Mouse (Mus musculus) liver, embryonic 14.5 days (tissue): ENCODE results near the gene Cenpu. TPM values are rescaled to one million over a fixed set of nuclear protein-coding genes. Genes with fewer than 3 reads are reported as not detected.

Experiments used
- ATAC-seq: fragments of 200-750 bp; cut with Nextera tagmentation; 2 replicates; pipeline ENCODE4 v1.8.0; 2017; ENCODE audit warnings: moderate number of reproducible peaks, mild to moderate bottlenecking, moderate library complexity; ENCODE audit not compliant: insufficient read depth
- DNase-seq, 3 experiments: peaks; one replicate each; pipeline ENCODE4 v3.0.0-alpha.2; 2012 to 2013; ENCODE audit warnings: low read depth in 3 of 3, low spot score in 3 of 3
- H3K27ac ChIP-seq: fragments of 300-500 bp; sonication (generic); 2 replicates; pipeline ENCODE4 v1.5.1; 2014; ENCODE audit warnings: moderate library complexity, mild to moderate bottlenecking, control low read depth, inconsistent platforms
- H3K27me3 ChIP-seq: fragments of 300-500 bp; sonication (generic); 2 replicates; pipeline ENCODE4 v1.6.1; 2014; ENCODE audit warnings: mild to moderate bottlenecking, low read length, moderate library complexity; ENCODE audit not compliant: control insufficient read depth, insufficient read depth
- H3K36me3 ChIP-seq: fragments of 300-500 bp; sonication (generic); replicated peaks from 2 replicates; pipeline ENCODE4 v1.6.1; 2014; ENCODE audit warnings: low read depth; ENCODE audit not compliant: control insufficient read depth, insufficient read depth
- H3K4me1 ChIP-seq, 2 experiments: fragments of 200-500 bp in 1 of 2; fragments of 300-500 bp in 1 of 2; sonication (generic) in 1 of 2; replicated peaks; 2 replicates each; pipeline ENCODE4 v1.6.1; 2012 to 2014; ENCODE audit warnings: antibody characterized with exemption in 1 of 2, inconsistent platforms in 1 of 2, low read length in 1 of 2; ENCODE audit not compliant: control insufficient read depth in 2 of 2, insufficient read depth in 2 of 2
- H3K4me2 ChIP-seq: fragments of 300-500 bp; sonication (generic); 2 replicates; pipeline ENCODE4 v1.6.1; 2014; ENCODE audit warnings: low read depth, mild to moderate bottlenecking, control low read depth, moderate library complexity
- H3K4me3 ChIP-seq, 2 experiments: fragments of 200-500 bp in 1 of 2; fragments of 300-500 bp in 1 of 2; sonication (generic) in 1 of 2; 2 replicates each; pipeline ENCODE4 v1.5.1; 2012 to 2014; ENCODE audit warnings: low read depth in 2 of 2, low read length in 2 of 2, mild to moderate bottlenecking in 2 of 2, control low read depth in 1 of 2, inconsistent platforms in 1 of 2, moderate library complexity in 1 of 2; ENCODE audit not compliant: insufficient read depth in 1 of 2
- H3K9ac ChIP-seq: fragments of 300-500 bp; sonication (generic); replicated peaks from 2 replicates; pipeline ENCODE4 v1.6.1; 2014; ENCODE audit warnings: mild to moderate bottlenecking, control low read depth, moderate library complexity
- H3K9me3 ChIP-seq: fragments of 300-500 bp; sonication (generic); 2 replicates; pipeline ENCODE4 v1.6.1; 2016; ENCODE audit warnings: low read length, mixed read lengths; ENCODE audit not compliant: control insufficient read depth
- CTCF ChIP-seq: IDR thresholded peaks from 2 replicates; pipeline ENCODE4 v1.5.1; 2016; ENCODE audit warnings: antibody characterized with exemption, low read depth, control low read depth
- EP300 ChIP-seq: IDR thresholded peaks from 2 replicates; pipeline ENCODE4 v1.6.1; 2016; ENCODE audit warnings: antibody characterized with exemption, low read depth
- WGBS: fragments of 180-500 bp; shearing (Covaris S2); extraction: QIAGEN DNeasy Blood & Tissue Kit; methylation state at CpG from one replicate; pipeline ENCODE4 v1.1.7; 2014; ENCODE audit not compliant: insufficient replicate concordance; 5-methylcytosine and 5-hydroxymethylcytosine counted together
- polyA plus RNA-seq, 2 experiments: library from polyadenylated mRNA; depleted of rRNA in 1 of 2; stranded (reverse) in 1 of 2; unstranded in 1 of 2; fragments of >200 nt; fragmentation: Nextera tagmentation in 1 of 2; extraction: Ambion mirVana in 1 of 2; gene quantifications; 2 replicates each; pipeline versions ENCODE4 v1.2.1 to v1.2.3; 2012 to 2014

Gene Cenpu
- polyA plus RNA-seq, 2 experiments = 8.9 to 16.5 TPM

GRCm38 (mm10) chr8:46546431-46547176 is 5.2 kb upstream of the Cenpu start:
- Histone ChIP-seq H3K4me2 (peak overlapping the region; percentile 71), H3K9me3 (no peaks in the 10 kb centered on the region), H3K27me3 (no peaks in the 10 kb centered on the region), H3K27ac (peak overlapping the region; percentile 97), H3K36me3 (no peaks in the 10 kb centered on the region), H3K4me1 (peaks cover 19 to 47% of the 10 kb centered on the region in 2 experiments), H3K4me3 (peak overlapping the region; percentile 11 to 23; a peak in 3 of 4 replicates), H3K9ac (peak overlapping the region; percentile 73)
- DNase-seq (peak; percentile 90 to 94 (median 93)), ATAC-seq (peak; percentile 84)
- WGBS = 30% methylated on average over 11 of the region's 11 CpGs
- TF ChIP-seq EP300 (peak; percentile 99), CTCF (no peak)

GRCm38 (mm10) chr8:46547245-46547644 is 4.6 kb upstream of the Cenpu start:
- no peaks in the 10 kb centered on the region for H3K36me3 ChIP-seq
- peak overlapping the region; percentile 73 for H3K9ac ChIP-seq
- no peak for TF ChIP-seq EP300
- peak; percentile 85 for TF ChIP-seq CTCF
- peak; percentile 83 to 88 (median 86) for DNase-seq
- H3K9me3 ChIP-seq = no peaks in the 10 kb centered on the region
- H3K27ac ChIP-seq = peak overlapping the region; percentile 97
- no peaks in the 10 kb centered on the region for H3K27me3 ChIP-seq
- H3K4me2 ChIP-seq = peak overlapping the region; percentile 71
- H3K4me3 ChIP-seq = peak overlapping the region; percentile 11 to 23; a peak in 3 of 4 replicates
- ATAC-seq = peak; percentile 42
- H3K4me1 ChIP-seq = peaks cover 19 to 47% of the 10 kb centered on the region in 2 experiments
- 5% methylated on average over 4 of the region's 4 CpGs for WGBS

- peaks cover 26 to 43% of the 10 kb centered on the region in 2 experiments for H3K4me1 ChIP-seq
Measured at GRCm38 (mm10) chr8:46550058-46550457, 1.8 kb upstream of the Cenpu start.

GRCm38 (mm10) chr8:46551029-46551428 is 799 bp upstream of the Cenpu start:
- WGBS = 18% methylated on average over 4 of the region's 4 CpGs
- H3K27me3 ChIP-seq = no peaks in the 10 kb centered on the region
- H3K4me2 ChIP-seq = peak overlapping the region; percentile 89
- no peaks in the 10 kb centered on the region for H3K9me3 ChIP-seq
- ATAC-seq (peak; percentile 21; the same call in 1 of the 2 replicates), DNase-seq (peak; percentile 70 to 73 (median 70))
- peak overlapping the region; percentile 97 for H3K27ac ChIP-seq
- H3K36me3 ChIP-seq = peaks cover 7% of the 10 kb centered on the region
- TF ChIP-seq CTCF (no peak), EP300 (no peak)
- H3K4me1 ChIP-seq = peaks cover 20 to 37% of the 10 kb centered on the region in 2 experiments
- peak overlapping the region; percentile 79 for H3K9ac ChIP-seq
- peak overlapping the region; percentile 92 to 95; a peak in 3 of 4 replicates for H3K4me3 ChIP-seq

More at GRCm38 (mm10) chr8:46550058-46550457, 1.8 kb upstream of the Cenpu start:
- Histone ChIP-seq H3K9me3 (no peaks in the 10 kb centered on the region), H3K4me2 (no peak overlapping the region), H3K27me3 (no peaks in the 10 kb centered on the region), H3K36me3 (no peaks in the 10 kb centered on the region; the same call in 1 of the 2 replicates), H3K27ac (peak overlapping the region; percentile 21; the same call in 1 of the 2 replicates), H3K4me3 (no peak overlapping the region), H3K9ac (no peak overlapping the region)
- ATAC-seq (no peak), DNase-seq (no peak)
- WGBS = 82% methylated on average over 8 of the region's 8 CpGs
- TF ChIP-seq EP300 = no peak

GRCm38 (mm10) chr8:46552441-46552765 is 575 bp downstream of the Cenpu start:
- ATAC-seq = no peak

More at GRCm38 (mm10) chr8:46552441-46552765, 575 bp downstream of the Cenpu start:
- Histone ChIP-seq H3K36me3 (peaks cover 19% of the 10 kb centered on the region), H3K4me2 (peak overlapping the region; percentile 94), H3K4me3 (peak overlapping the region; percentile 91 to 95), H3K9me3 (no peaks in the 10 kb centered on the region), H3K4me1 (peaks cover 15 to 24% of the 10 kb centered on the region in 2 experiments), H3K27me3 (no peaks in the 10 kb centered on the region), H3K27ac (peak overlapping the region; percentile 91), H3K9ac (peak overlapping the region; percentile 85)
- under 1% methylated on average over 10 of the region's 10 CpGs for WGBS
- DNase-seq = peak; percentile 30 to 48 (median 30)
- no peak for TF ChIP-seq CTCF
- TF ChIP-seq EP300 = no peak
